Mouse (Mus musculus) effector memory CD4-positive, alpha-beta T cell, adult 5 months (primary cell): ENCODE data around the gene Kcnmb4. TPM values are rescaled to one million over a fixed set of nuclear protein-coding genes. Genes with fewer than 3 reads are reported as not detected.

Experiments
- polyA plus RNA-seq: library from polyadenylated mRNA; unstranded; fragments of 100-300 nt; shearing (Covaris generic); gene quantifications from one replicate; pipeline ENCODE4 v1.2.1, GENCODE M21; 2017

Kcnmb4 gene
- 4.6 TPM for polyA plus RNA-seq

DNA sequence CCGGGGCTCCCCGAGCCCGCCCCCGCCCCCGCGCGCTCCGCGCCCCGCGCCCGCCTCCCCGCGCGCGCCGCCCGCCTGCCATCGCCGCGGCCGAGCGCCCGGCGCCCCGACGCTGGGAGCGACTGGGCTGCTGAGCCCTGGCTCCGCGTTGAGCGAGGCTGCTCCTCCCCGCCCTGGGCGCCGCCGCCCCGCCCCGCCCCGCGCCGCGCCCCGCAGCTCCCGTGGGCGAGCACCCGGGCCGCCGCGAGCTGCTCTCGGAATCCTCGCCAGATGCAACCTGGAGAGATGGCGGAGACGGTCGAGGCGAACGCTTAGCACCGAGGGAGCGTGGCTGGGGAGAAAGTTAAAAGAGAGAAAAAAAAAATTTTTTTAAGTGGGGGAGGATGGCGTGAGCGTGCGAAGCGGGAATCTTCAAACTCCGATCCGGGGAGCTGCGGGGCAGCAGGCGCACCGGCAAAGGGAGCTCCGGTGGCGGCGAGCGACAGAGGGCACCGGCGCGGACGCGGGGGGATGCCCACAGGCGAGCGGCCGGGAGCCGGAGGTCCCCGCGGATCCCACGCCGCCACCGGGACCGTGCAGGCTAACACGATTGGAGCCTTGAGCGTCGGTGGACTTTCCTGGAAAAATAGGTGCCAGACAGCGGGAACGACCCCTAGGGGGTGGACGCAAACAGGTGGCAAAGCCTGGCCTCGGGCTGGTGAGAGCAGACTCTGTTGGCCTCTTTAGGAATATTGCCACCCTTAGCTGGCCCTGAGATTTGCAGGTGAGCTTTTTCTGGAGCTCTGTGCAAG lies at the start of gene Kcnmb4:
Kcnmb4 (minus strand) TSS at position 120 of the 791 bp plus-strand sequence.

Other genes with a start within 250 kb of the Kcnmb4 start
- not detected for gene Ptprb, start 198.4 kb downstream of the Kcnmb4 start, polyA plus RNA-seq
- gene Cnot2, start 107.6 kb upstream of the Kcnmb4 start, polyA plus RNA-seq: 115 TPM